In genomic region chr6:86398986-86399385, GRCm38 (mm10) we compare ENCODE assay signal across 21 mouse cellular contexts. TPM values are rescaled to one million over a fixed set of nuclear protein-coding genes. Genes with fewer than 3 reads are reported as not detected.
"Had no signal": no experiment of that assay in that cellular context is flagged by ENCODE, and none has a peak within 500 bp of the region (broad histone marks: within the 10 kb centered on the region; RNA-seq: fewer than 3 reads in every experiment).

No protein-coding gene starts in this region.

- DNase-seq: lung, adult 18-20 months; lung, embryonic 14.5 days; lung, postnatal 10 days; lung, postnatal 4 days; midbrain, embryonic 14.5 days; right cerebral cortex, postnatal 14 days; thymus, adult 2 months; thymus, postnatal 25 days; thymus, postnatal 4 days had no signal

- H3K4me3 ChIP-seq: midbrain, embryonic 10.5 days; midbrain, embryonic 12.5 days; myocyte; neural tube, embryonic 13.5 days; neural tube, embryonic 15.5 days; stomach, embryonic 15.5 days had no signal

- H3K27ac ChIP-seq: midbrain, embryonic 10.5 days; midbrain, embryonic 12.5 days; neural tube, embryonic 13.5 days; neural tube, embryonic 15.5 days; stomach, embryonic 15.5 days; stomach, postnatal 0 days had no signal

- ATAC-seq: midbrain, embryonic 16.5 days had no signal

- H3K4me2 ChIP-seq: lung, embryonic 14.5 days; midbrain, embryonic 12.5 days; neural tube, embryonic 13.5 days; neural tube, embryonic 15.5 days; stomach, embryonic 15.5 days had no signal

- H3K9ac ChIP-seq: lung, embryonic 14.5 days; midbrain, embryonic 12.5 days; neural tube, embryonic 13.5 days; neural tube, embryonic 15.5 days; stomach, embryonic 15.5 days had no signal

- H3K9me3 ChIP-seq: midbrain, embryonic 10.5 days; midbrain, embryonic 12.5 days; neural tube, embryonic 13.5 days; neural tube, embryonic 15.5 days; stomach, embryonic 15.5 days had no signal

- H3K27me3 ChIP-seq: neural tube, embryonic 15.5 days; stomach, embryonic 15.5 days had no signal

RNA-seq across cellular contexts. Expression of gene Gm44790, which starts 27.5 kb away (rescaled TPM):
- total RNA-seq: megakaryocyte, adult 5-6 weeks; megakaryocyte-erythroid progenitor cell, adult 5-6 weeks had no signal
- polyA plus RNA-seq: lung, embryonic 16.5 days; midbrain, embryonic 14.5 days; midbrain, embryonic 16.5 days; myocyte; neural tube, embryonic 11.5 days; neural tube, embryonic 15.5 days; stomach, embryonic 15.5 days; stomach, postnatal 0 days had no signal
